Comparison of ENCODE assay signal across 12 mouse cellular contexts in genomic region chr5:128769026-128769631, GRCm38 (mm10).
DNase-seq lines count a peak whose midpoint lies in the region; ATAC-seq lines count a peak whose summit lies in the region.
"Had no signal": no experiment of that assay in that cellular context is flagged by ENCODE, and none has a peak within 500 bp of the region (broad histone marks: within the 10 kb centered on the region; RNA-seq: fewer than 3 reads in every experiment).

No protein-coding gene starts in this region.

- 0 out of 2 replicates have a peak overlapping the region, but pooled peaks have one; percentile 25 for H3K4me2 ChIP-seq in heart, embryonic 11.5 days
- 0 out of 2 replicates have a peak overlapping the region, but pooled peaks have one; percentile 6 for H3K4me2 ChIP-seq in forebrain, embryonic 14.5 days (ENCODE audit: low read length)
- peak overlapping the region; percentile 13; the same call in 1 of the 2 replicates for H3K4me2 ChIP-seq in liver, embryonic 11.5 days

- H3K9ac ChIP-seq in heart, embryonic 11.5 days (ENCODE audit: low read depth, low read length) = peak overlapping the region; percentile 35; the same call in 1 of the 2 replicates
- no peak overlapping the region for H3K9ac ChIP-seq in forebrain, embryonic 14.5 days (ENCODE audit: low read length)
- H3K9ac ChIP-seq in liver, embryonic 11.5 days (ENCODE audit: low read depth, low read length) = no peak overlapping the region

- no peaks in the 10 kb centered on the region for H3K9me3 ChIP-seq in heart, embryonic 11.5 days (replicated peaks; ENCODE audit: control insufficient read depth, low read length)
- no peaks in the 10 kb centered on the region for H3K9me3 ChIP-seq in forebrain, embryonic 14.5 days (replicated peaks; ENCODE audit: control insufficient read depth, low read length)
- peaks cover 2% of the 10 kb centered on the region; the same call in 1 of the 2 replicates for H3K9me3 ChIP-seq in liver, embryonic 11.5 days (ENCODE audit: control insufficient read depth, low read length)

- no peak for DNase-seq in heart, adult 9 months (ENCODE audit: low spot score in 2 of 2)
- peak; percentile 49 for DNase-seq in ES-CJ7 (ENCODE audit: low read depth, low spot score)
- DNase-seq in forebrain, embryonic 14.5 days (ENCODE audit: low spot score) = no peak
- DNase-seq in liver, embryonic 11.5 days (ENCODE audit: low spot score) = no peak
- DNase-seq in adrenal gland, postnatal 14 days = no peak
- DNase-seq in left cerebral cortex, postnatal 25 days (ENCODE audit: low spot score in 2 of 2) = no peak
- DNase-seq in c-Kit-positive CD71-positive TER-119-positive erythroid progenitor cells, embryonic 14.5 days (ENCODE audit: low spot score) = no peak
- DNase-seq: cerebellum, adult 9-10 months; gastrocnemius, adult 2 months; right cerebral cortex, adult 18-20 months had no signal

- intact Hi-C loops in left cerebral cortex, postnatal 25 days (cut with DNase I) = no loop called here

- ATAC-seq in heart, embryonic 11.5 days (replicated peaks; ENCODE audit: insufficient number of reproducible peaks, low FRiP score, low TSS enrichment) = peak; percentile 52; the same call in 1 of the 2 replicates
- ATAC-seq in forebrain, embryonic 14.5 days = no peak; the same call in 1 of the 2 replicates
- peak; percentile 41; the same call in 1 of the 2 replicates for ATAC-seq in liver, embryonic 11.5 days (replicated peaks; ENCODE audit: low FRiP score)

- no peaks in the 10 kb centered on the region for H3K4me1 ChIP-seq in heart, embryonic 11.5 days (ENCODE audit: control insufficient read depth, insufficient read depth, low read length)
- no peaks in the 10 kb centered on the region for H3K4me1 ChIP-seq in forebrain, embryonic 14.5 days (ENCODE audit: control insufficient read depth, insufficient read depth, low read length)
- H3K4me1 ChIP-seq in liver, embryonic 11.5 days (replicated peaks; ENCODE audit: control insufficient read depth, insufficient read depth, low read length) = no peaks in the 10 kb centered on the region

- H3K36me3 ChIP-seq in heart, embryonic 11.5 days (ENCODE audit: control insufficient read depth, insufficient read depth, low read length) = no peaks in the 10 kb centered on the region
- no peaks in the 10 kb centered on the region for H3K36me3 ChIP-seq in forebrain, embryonic 14.5 days (ENCODE audit: control insufficient read depth, insufficient read depth, low read length)
- H3K36me3 ChIP-seq in liver, embryonic 11.5 days (ENCODE audit: control insufficient read depth, insufficient read depth, low read length) = no peaks in the 10 kb centered on the region

- no peak overlapping the region for H3K27ac ChIP-seq in heart, embryonic 11.5 days (ENCODE audit: low read depth, low read length)
- H3K27ac ChIP-seq in forebrain, embryonic 14.5 days (ENCODE audit: low read depth, low read length) = no peak overlapping the region
- H3K27ac ChIP-seq in liver, embryonic 11.5 days (ENCODE audit: low read depth, low read length) = no peak overlapping the region
- H3K27ac ChIP-seq: gastrocnemius, adult 2 months; macrophage had no signal

- H3K4me3 ChIP-seq in heart, embryonic 11.5 days (ENCODE audit: low read depth, low read length) = no peak overlapping the region
- no peak overlapping the region for H3K4me3 ChIP-seq in forebrain, embryonic 14.5 days (ENCODE audit: low read depth, low read length)
- H3K4me3 ChIP-seq in liver, embryonic 11.5 days (ENCODE audit: low read depth, low read length) = no peak overlapping the region
- H3K4me3 ChIP-seq: gastrocnemius, adult 2 months had no signal

- 23% methylated on average over 10 of the region's 10 CpGs for WGBS in heart, embryonic 11.5 days (ENCODE audit: insufficient replicate concordance)
- WGBS in forebrain, embryonic 14.5 days = 12% methylated on average over 10 of the region's 10 CpGs
- 18% methylated on average over 10 of the region's 10 CpGs for WGBS in liver, embryonic 11.5 days

- no peaks in the 10 kb centered on the region for H3K27me3 ChIP-seq in heart, embryonic 11.5 days (ENCODE audit: control insufficient read depth, insufficient read depth, low read length)
- no peaks in the 10 kb centered on the region for H3K27me3 ChIP-seq in forebrain, embryonic 14.5 days (replicated peaks; ENCODE audit: control insufficient read depth, insufficient read depth, low read length)
- no peaks in the 10 kb centered on the region for H3K27me3 ChIP-seq in liver, embryonic 11.5 days (replicated peaks; ENCODE audit: control insufficient read depth, insufficient read depth, low read length)
